Mouse (Mus musculus) cerebellum, adult 18-20 months (tissue): ENCODE data around the gene Snx29.

Experiments
- DNase-seq, 2 experiments: peaks; one replicate each; pipeline ENCODE4 v3.0.0; 2021

Snx29 gene

GRCm38 (mm10) chr16:11550043-11550725, 227.5 kb downstream of the Snx29 start:
- DNase-seq = no peak

- DNase-seq = no peak
Measured at GRCm38 (mm10) chr16:11561714-11562113, 239.0 kb downstream of the Snx29 start.

GRCm38 (mm10) chr16:11563846-11564245, 241.1 kb downstream of the Snx29 start:
- no peak for DNase-seq

- no peak for DNase-seq
Measured at GRCm38 (mm10) chr16:11565126-11565525, 242.4 kb downstream of the Snx29 start.

- no peak for DNase-seq
Measured at GRCm38 (mm10) chr16:11567594-11567993, 244.9 kb downstream of the Snx29 start.

- no peak for DNase-seq
Measured at GRCm38 (mm10) chr16:11568095-11568494, 245.4 kb downstream of the Snx29 start.

GRCm38 (mm10) chr16:11568601-11569000, 245.9 kb downstream of the Snx29 start:
- no peak for DNase-seq

- no peak for DNase-seq
Measured at GRCm38 (mm10) chr16:11569127-11569526, 246.4 kb downstream of the Snx29 start.

- DNase-seq = no peak
Measured at GRCm38 (mm10) chr16:11570072-11570471, 247.4 kb downstream of the Snx29 start.

GRCm38 (mm10) chr16:11574517-11574916, 251.8 kb downstream of the Snx29 start:
- DNase-seq = no peak

- DNase-seq = peak in 1 of 2 experiments; percentile 12
Measured at GRCm38 (mm10) chr16:11575733-11576132, 253.0 kb downstream of the Snx29 start.

- DNase-seq = no peak
Measured at GRCm38 (mm10) chr16:11577541-11578255, 255.0 kb downstream of the Snx29 start.

GRCm38 (mm10) chr16:11579676-11580098, 257.0 kb downstream of the Snx29 start:
- peak; percentile 19 to 35 for DNase-seq

- DNase-seq = no peak
Measured at GRCm38 (mm10) chr16:11583941-11584639, 261.4 kb downstream of the Snx29 start.

GRCm38 (mm10) chr16:11588689-11589088, 266.0 kb downstream of the Snx29 start:
- DNase-seq = no peak

- DNase-seq = no peak
Measured at GRCm38 (mm10) chr16:11589336-11589735, 266.6 kb downstream of the Snx29 start.

- no peak for DNase-seq
Measured at GRCm38 (mm10) chr16:11589782-11590695, 267.3 kb downstream of the Snx29 start.

- DNase-seq = no peak
Measured at GRCm38 (mm10) chr16:11596599-11596998, 273.9 kb downstream of the Snx29 start.

GRCm38 (mm10) chr16:11597769-11598168, 275.1 kb downstream of the Snx29 start:
- no peak for DNase-seq

- peak in 1 of 2 experiments; percentile 36 for DNase-seq
Measured at GRCm38 (mm10) chr16:11599523-11599922, 276.8 kb downstream of the Snx29 start.

- no peak for DNase-seq
Measured at GRCm38 (mm10) chr16:11601336-11602082, 278.8 kb downstream of the Snx29 start.
